Mouse (Mus musculus) T-cell, adult 2 months (primary cell): ENCODE data around the gene Cd40.
A peak's percentile ranks its signal among the peaks of the same experiment; 100 is the strongest.

ENCODE experiments used
- DNase-seq: peaks from one replicate; pipeline ENCODE4 v3.0.0; 2022; ENCODE audit warnings: low spot score

Gene Cd40

DNA sequence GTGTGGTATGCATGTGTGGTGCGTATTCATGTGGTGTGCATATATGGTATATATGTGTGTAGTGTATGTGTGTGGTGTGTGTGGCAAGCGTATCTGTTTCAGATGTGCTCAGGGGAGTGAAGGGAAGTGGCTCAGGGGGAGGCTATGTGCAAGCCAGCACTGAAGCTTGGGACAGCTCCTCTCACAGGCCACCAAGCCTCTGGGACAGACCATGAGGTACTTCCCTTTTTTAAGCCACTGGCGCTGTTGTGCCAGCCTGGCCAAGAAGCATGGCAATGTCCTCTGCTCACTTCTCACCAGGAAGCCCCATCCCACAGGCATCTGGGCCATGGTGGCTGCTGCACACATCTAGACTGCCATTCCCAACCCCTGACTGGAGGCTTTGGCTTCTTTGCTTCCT lies 47.5 kb downstream of the Cd40 start:
- DNase-seq = no peak

DNA sequence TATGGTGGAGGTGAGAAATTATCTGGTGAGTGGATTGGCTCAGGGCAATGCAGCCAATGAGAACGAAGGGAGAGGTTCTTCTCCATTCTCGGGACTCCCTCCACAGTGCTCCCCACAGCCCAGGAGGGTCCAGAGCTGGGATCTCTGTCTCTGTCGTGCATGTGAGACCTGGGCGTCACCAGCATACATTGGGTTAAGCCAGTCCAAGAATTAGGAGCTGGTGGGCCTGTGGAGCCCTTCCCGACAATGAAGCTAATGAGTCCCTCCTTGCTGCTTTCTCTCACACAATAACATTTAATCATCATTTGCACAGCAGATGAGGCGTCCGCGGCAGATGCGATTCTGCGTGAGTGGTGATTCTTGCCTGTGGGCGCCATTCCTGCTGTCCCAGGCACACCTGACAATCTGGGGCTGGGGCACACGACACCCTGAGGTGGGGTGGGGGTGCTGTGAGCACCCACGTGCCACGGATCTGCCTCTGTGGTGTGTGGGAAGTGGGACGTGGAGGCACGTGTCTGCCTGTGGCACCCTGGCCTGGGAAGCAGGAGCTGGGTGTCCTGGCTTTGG lies 50.2 kb downstream of the Cd40 start:
- DNase-seq = no peak

DNA sequence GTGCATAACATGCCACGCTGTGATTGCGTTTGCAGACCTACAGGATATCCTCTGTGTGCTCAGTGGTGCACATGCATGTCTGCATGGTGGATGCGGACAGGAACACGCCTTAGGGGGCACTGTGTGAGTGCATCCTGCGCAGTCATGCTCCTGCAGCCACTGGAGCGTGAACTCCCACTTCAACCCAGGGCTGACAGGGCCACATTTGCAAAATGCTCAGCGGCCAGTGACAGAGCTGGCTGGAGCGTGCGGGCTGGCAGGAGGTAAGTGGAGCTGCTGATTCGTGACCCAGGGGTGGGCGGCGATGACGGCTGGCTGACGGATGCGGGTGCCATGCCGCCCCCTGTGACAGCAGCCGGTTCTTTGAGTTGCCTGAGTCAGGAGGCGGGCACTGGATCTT lies 51.2 kb downstream of the Cd40 start:
- no peak for DNase-seq

- peak; percentile 71 for DNase-seq
These were observed 56.7 kb downstream of the Cd40 start for GRCm38 (mm10) chr2:165112149-165112548.

- no peak for DNase-seq
These were observed 58.3 kb downstream of the Cd40 start for GRCm38 (mm10) chr2:165113733-165114132.

- DNase-seq = no peak
These were observed 65.3 kb downstream of the Cd40 start for GRCm38 (mm10) chr2:165120765-165121164.

DNA sequence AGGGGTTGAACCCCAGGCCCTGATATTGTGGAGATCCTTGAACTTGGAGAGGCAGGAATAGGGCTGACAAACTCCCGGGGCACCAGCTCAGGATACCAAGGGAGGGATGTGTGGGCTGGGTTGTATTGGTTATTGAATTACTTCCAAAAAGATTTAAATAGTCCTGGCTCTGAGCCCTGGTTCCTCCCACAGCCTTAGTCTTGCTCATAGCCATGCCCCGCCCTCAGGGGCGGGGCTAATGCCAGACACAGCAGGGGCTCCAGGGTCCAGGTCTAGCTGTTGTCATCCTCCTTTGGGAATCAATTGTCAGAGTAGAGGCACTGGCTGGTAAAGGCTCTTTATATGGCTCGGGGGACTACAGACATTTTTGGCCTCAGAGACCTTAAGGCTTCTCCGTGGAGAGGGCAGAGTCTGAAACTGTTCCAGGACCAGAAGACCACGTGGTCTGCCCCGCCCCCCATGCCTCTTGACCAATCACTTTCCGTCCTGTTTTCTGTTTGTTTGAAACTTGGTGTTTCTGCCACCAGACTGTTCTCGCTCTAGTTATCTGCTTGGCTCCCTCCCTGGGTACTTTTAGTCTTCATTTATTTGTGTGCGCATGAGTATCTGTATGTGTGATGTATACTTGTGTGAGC lies 65.9 kb downstream of the Cd40 start:
- DNase-seq = no peak
